Mouse (Mus musculus): ENCODE measurements around the gene Il10rb. TPM values are rescaled to one million over a fixed set of nuclear protein-coding genes. Genes with fewer than 3 reads are reported as not detected.

The Il10rb gene
- polyA plus RNA-seq, 1 experiment from 2014 or later, result 19.4 TPM

DNA sequence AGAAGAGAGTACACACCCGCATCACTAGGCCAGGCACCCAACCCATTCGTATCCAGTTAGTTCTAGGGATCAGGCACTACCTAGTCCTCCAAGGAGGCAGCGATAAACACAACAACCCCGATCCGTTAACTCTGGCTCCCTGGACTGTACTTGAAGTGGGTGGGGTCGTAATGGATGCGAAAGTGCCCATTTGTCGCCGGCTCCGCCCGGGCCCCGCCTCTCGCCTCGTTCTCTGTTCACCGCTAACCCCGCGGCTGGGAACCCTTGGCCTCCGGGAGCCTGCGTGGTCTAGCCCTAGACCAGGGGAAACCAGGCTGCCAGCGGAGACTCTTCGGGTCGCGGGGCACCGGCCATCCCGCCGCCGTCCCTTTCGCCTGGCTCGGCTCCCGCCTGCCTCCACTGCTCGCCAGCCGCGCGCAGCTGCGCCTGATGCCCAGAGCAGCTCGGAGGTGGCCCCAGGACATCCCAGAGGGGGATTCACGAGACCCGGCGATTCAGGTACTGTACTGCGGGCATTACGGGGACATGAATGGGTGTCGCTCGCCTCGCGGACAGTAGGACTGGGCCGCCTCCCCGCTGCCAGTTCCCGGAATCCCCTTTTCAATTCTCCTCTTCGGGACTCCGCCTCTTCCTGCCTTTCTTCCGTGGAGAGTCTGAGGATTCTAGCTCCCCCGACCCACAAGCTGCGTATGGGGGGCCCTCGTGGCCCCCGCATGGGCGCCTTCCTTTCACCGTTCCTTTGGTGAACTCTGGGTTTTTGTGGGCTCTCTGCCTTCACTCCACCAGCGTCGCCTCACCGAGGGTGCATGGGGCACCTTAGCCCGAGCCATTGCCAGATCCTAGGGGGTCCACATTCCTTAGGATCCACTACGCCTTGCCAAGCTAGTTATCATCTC is 33.1 kb upstream of the Il10rb start, which contains the start of gene Ifnar2:
Gene Ifnar2, plus strand, starts transcription at position 207 of the 896 bp plus-strand sequence.
- no peaks in the 10 kb centered on the region for H3K9me3 ChIP-seq
- H3K9ac ChIP-seq, result peak within 1 kb of the TSS; percentile 95
- H3K4me3 ChIP-seq, result peak within 1 kb of the TSS; percentile 89
- H3K4me1 ChIP-seq, result peaks cover 20% of the 10 kb centered on the region
- peak within 1 kb of the TSS; percentile 96 for H3K27ac ChIP-seq
- peaks cover 14% of the 10 kb centered on the region for H3K36me3 ChIP-seq
- ATAC-seq (ENCODE audit: insufficient number of reproducible peaks, insufficient read depth, low FRiP score, low TSS enrichment, low read depth), result peak; percentile 83
- WGBS, result under 1% methylated on average over 62 of the region's 62 CpGs
- no peaks in the 10 kb centered on the region for H3K27me3 ChIP-seq
- H3K4me2 ChIP-seq, result peak within 1 kb of the TSS; percentile 71

DNA sequence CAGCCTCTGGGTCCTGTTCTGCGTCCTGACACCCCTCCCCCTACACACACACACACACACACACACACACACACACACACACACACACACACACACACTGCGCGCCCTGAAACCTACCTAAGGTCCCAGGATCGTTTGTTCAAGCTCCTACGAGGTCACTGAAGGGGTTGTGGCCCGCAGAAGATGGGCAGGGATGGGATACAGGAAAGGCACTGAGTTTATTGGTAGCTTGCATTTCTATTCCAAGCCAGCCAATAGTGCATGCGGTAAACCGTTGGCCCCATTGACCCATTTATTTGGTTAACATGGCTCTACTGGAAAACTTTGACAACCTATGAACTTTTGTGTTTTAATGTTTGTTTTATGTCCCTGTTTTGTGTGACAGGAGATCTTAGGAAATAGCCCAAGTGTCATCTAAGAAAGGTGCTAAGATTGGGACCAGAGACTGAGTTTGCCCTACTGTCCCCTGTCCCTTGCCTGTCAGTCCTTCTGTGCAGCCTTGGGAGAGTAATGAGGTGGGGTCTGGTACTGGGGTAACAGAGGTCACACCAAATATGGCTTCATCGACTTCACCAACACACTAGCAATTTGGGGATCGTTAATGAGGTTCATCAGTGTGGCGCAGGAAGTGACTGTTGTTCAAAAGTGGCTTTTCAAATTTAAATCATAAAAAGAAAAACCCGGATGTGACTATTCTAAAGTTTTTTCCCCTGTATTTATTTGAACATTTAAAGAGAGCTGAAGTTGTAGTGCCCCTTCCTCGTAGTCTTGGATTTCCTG is 32.3 kb upstream of the Il10rb start:
- Histone ChIP-seq H3K36me3 (peaks cover 14% of the 10 kb centered on the region), H3K27ac (peak overlapping the region; percentile 96), H3K4me2 (peak overlapping the region; percentile 71), H3K9me3 (no peaks in the 10 kb centered on the region), H3K4me1 (peaks cover 28% of the 10 kb centered on the region), H3K4me3 (peak overlapping the region; percentile 89), H3K27me3 (no peaks in the 10 kb centered on the region), H3K9ac (peak overlapping the region; percentile 95)
- 36% methylated on average over 13 of the region's 13 CpGs for WGBS
- no peak for ATAC-seq (ENCODE audit: insufficient number of reproducible peaks, insufficient read depth, low FRiP score, low TSS enrichment, low read depth)

GRCm38 (mm10) chr16:91374253-91374634 is 31.7 kb upstream of the Il10rb start:
- H3K4me3 ChIP-seq, result peak overlapping the region; percentile 89
- peaks cover 14% of the 10 kb centered on the region for H3K36me3 ChIP-seq
- no peak for ATAC-seq (ENCODE audit: insufficient number of reproducible peaks, insufficient read depth, low FRiP score, low TSS enrichment, low read depth)
- WGBS, result 82% methylated on average over 3 of the region's 3 CpGs
- H3K4me2 ChIP-seq, result peak overlapping the region; percentile 71
- peaks cover 34% of the 10 kb centered on the region for H3K4me1 ChIP-seq
- H3K27ac ChIP-seq, result no peak overlapping the region
- H3K9ac ChIP-seq, result no peak overlapping the region
- H3K9me3 ChIP-seq, result no peaks in the 10 kb centered on the region
- H3K27me3 ChIP-seq, result no peaks in the 10 kb centered on the region

DNA sequence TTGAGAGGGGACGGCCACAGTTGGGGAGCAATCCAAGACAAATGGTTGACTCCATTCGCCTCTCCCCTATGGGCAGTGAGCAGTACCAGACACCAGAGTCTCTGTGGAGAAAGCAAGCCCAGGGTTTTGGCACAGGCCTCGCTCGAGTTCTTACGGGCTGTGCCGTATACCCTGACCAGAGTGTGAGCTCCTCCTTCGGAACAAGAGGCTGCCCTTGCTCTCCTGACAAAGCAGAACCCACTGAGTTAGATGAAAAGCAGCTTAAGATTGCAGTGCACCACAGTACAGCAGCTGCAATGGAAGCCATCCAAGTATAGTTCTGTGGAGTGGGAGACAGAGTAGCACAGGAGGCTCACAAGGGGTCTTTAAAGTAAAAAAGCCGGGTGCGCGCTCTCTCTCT is 29.3 kb upstream of the Il10rb start:
- Histone ChIP-seq H3K4me3 (no peak overlapping the region), H3K9me3 (no peaks in the 10 kb centered on the region), H3K4me1 (peaks cover 36% of the 10 kb centered on the region), H3K27ac (no peak overlapping the region), H3K9ac (no peak overlapping the region), H3K4me2 (no peak overlapping the region), H3K36me3 (peaks cover 19% of the 10 kb centered on the region), H3K27me3 (no peaks in the 10 kb centered on the region)
- ATAC-seq (ENCODE audit: insufficient number of reproducible peaks, insufficient read depth, low FRiP score, low TSS enrichment, low read depth), result no peak
- WGBS, result 91% methylated on average over 10 of the region's 10 CpGs

- Histone ChIP-seq H3K9me3 (no peaks in the 10 kb centered on the region), H3K36me3 (peaks cover 29% of the 10 kb centered on the region), H3K4me3 (no peak overlapping the region), H3K4me1 (peaks cover 32% of the 10 kb centered on the region), H3K27ac (peak overlapping the region; percentile 83), H3K27me3 (no peaks in the 10 kb centered on the region), H3K4me2 (peak overlapping the region; percentile 40), H3K9ac (no peak overlapping the region)
- ATAC-seq (ENCODE audit: insufficient number of reproducible peaks, insufficient read depth, low FRiP score, low TSS enrichment, low read depth), result no peak
- 23% methylated on average over 17 of the region's 17 CpGs for WGBS
Observed at GRCm38 (mm10) chr16:91378431-91378986, 27.5 kb upstream of the Il10rb start.

DNA sequence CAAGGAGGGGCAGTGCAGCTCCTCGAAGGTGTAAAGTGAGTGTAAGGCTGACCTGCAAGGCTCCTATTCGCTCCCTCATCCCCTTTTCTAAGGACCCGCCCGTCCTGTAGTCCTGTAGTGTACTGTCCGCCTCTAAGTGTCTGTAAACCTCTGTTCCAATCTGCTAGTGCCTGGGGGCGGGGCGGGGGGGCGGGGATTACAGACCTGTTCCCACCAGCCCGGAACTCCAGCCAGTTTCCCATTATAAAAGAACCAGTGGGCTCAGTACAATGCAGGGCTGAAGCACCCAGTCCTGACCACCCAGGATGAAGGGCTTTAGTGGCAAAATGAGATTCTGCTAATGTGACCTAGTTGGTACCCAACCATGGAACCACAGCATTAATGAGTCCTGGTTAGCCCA is 27.0 kb upstream of the Il10rb start:
- Histone ChIP-seq H3K9me3 (no peaks in the 10 kb centered on the region), H3K9ac (no peak overlapping the region)

DNA sequence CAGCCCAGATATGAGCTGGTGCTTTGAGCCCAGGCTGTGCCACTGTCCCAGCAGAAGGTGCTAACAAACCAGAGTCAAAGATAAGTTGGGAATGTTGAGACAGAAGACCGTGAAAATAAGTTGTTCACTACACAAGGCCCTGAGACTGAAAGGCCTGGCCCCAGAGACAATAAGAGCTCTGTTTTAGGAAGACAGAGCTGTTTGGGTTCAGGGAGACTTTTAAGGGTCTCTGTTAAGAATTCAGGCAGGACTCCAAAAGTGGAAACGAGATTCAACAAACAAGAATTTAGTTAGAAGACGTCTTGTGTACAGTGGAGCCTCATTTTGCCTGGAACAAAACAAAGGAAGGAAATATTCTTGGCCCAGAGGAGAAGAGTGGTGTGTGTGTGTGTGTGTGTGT is 26.6 kb upstream of the Il10rb start:
- no peak overlapping the region for H3K9ac ChIP-seq
- no peaks in the 10 kb centered on the region for H3K27me3 ChIP-seq
- peak overlapping the region; percentile 83 for H3K27ac ChIP-seq
- 27% methylated on average over 3 of the region's 3 CpGs for WGBS
- no peak for ATAC-seq (ENCODE audit: insufficient number of reproducible peaks, insufficient read depth, low FRiP score, low TSS enrichment, low read depth)
- peaks cover 24% of the 10 kb centered on the region for H3K4me1 ChIP-seq
- H3K9me3 ChIP-seq, result no peaks in the 10 kb centered on the region
- peaks cover 37% of the 10 kb centered on the region for H3K36me3 ChIP-seq
- H3K4me3 ChIP-seq, result no peak overlapping the region
- H3K4me2 ChIP-seq, result peak overlapping the region; percentile 40

More for the DNA sequence above, 27.0 kb upstream of the Il10rb start:
- ATAC-seq (ENCODE audit: insufficient number of reproducible peaks, insufficient read depth, low FRiP score, low TSS enrichment, low read depth), result no peak
- no peak overlapping the region for H3K4me3 ChIP-seq
- peaks cover 33% of the 10 kb centered on the region for H3K36me3 ChIP-seq
- peak overlapping the region; percentile 83 for H3K27ac ChIP-seq
- H3K27me3 ChIP-seq, result no peaks in the 10 kb centered on the region
- peak overlapping the region; percentile 40 for H3K4me2 ChIP-seq
- H3K4me1 ChIP-seq, result peaks cover 28% of the 10 kb centered on the region
- WGBS, result 24% methylated on average over 9 of the region's 9 CpGs

- Histone ChIP-seq H3K27me3 (no peaks in the 10 kb centered on the region), H3K4me3 (no peak overlapping the region), H3K27ac (peak overlapping the region; percentile 83), H3K4me2 (no peak overlapping the region), H3K4me1 (peaks cover 20% of the 10 kb centered on the region), H3K9ac (no peak overlapping the region), H3K9me3 (no peaks in the 10 kb centered on the region), H3K36me3 (peaks cover 40% of the 10 kb centered on the region)
- ATAC-seq (ENCODE audit: insufficient number of reproducible peaks, insufficient read depth, low FRiP score, low TSS enrichment, low read depth), result no peak
- WGBS, result 77% methylated on average over 5 of the region's 5 CpGs
Observed at GRCm38 (mm10) chr16:91380151-91380550, 25.8 kb upstream of the Il10rb start.

GRCm38 (mm10) chr16:91381606-91382005 is 24.4 kb upstream of the Il10rb start:
- Histone ChIP-seq H3K9me3 (no peaks in the 10 kb centered on the region), H3K9ac (no peak overlapping the region), H3K4me3 (no peak overlapping the region), H3K36me3 (peaks cover 44% of the 10 kb centered on the region), H3K4me1 (peaks cover 19% of the 10 kb centered on the region), H3K4me2 (no peak overlapping the region), H3K27me3 (no peaks in the 10 kb centered on the region), H3K27ac (no peak overlapping the region)
- 80% methylated on average over 4 of the region's 4 CpGs for WGBS
- ATAC-seq (ENCODE audit: insufficient number of reproducible peaks, insufficient read depth, low FRiP score, low TSS enrichment, low read depth), result no peak

DNA sequence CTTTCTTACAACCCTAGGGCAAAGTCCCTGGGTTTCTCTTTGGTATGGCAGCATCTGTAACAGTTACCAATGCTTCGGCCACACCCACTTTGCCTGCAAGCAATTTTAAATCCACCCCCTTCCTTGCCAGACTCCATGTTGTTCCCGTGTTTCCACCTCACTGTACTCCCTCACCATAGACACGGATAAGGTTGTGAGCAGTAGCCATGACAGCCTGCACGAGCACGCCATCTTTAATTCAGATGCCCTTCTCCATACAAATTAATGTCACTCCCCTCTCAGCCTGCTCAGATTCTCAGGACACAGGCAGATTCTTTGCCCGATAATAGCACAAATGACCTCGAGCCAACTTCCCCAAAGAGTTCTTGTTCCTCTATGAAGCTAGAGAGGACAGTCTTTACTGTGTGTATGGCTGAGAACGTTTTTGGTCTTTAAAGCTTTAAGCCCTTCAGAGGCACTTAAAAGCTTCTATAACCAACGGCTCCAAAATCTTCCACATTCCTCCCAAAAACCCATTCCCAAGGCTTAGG is 23.6 kb upstream of the Il10rb start:
- Histone ChIP-seq H3K9ac (no peak overlapping the region), H3K4me3 (no peak overlapping the region), H3K36me3 (peaks cover 45% of the 10 kb centered on the region), H3K4me1 (peaks cover 16% of the 10 kb centered on the region), H3K27me3 (no peaks in the 10 kb centered on the region), H3K9me3 (no peaks in the 10 kb centered on the region), H3K27ac (no peak overlapping the region), H3K4me2 (no peak overlapping the region)
- WGBS, result 79% methylated on average over 9 of the region's 9 CpGs
- ATAC-seq (ENCODE audit: insufficient number of reproducible peaks, insufficient read depth, low FRiP score, low TSS enrichment, low read depth), result no peak

DNA sequence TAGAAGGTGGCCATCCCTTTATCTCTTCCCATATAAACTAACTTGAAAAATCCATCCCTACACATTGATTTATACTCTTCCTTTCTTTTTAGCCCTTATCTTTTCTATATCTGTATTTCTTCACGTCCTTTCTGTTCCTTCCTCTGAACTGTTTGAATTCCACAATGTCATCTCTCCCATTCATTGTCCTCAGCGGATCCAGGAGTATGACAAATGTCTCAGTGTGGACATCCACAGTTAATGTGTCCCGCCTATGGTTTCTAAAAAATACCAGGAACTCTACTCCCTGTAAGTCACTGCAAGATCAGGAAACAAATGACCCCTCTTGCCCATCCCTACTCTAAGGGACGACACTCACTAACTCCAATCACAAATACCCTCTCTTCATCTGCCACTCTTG is 21.7 kb upstream of the Il10rb start:
- Histone ChIP-seq H3K9me3 (no peaks in the 10 kb centered on the region), H3K9ac (no peak overlapping the region), H3K27ac (no peak overlapping the region), H3K36me3 (peaks cover 60% of the 10 kb centered on the region), H3K27me3 (no peaks in the 10 kb centered on the region), H3K4me2 (no peak overlapping the region), H3K4me1 (peaks cover 2% of the 10 kb centered on the region), H3K4me3 (no peak overlapping the region)
- 85% methylated on average over 4 of the region's 4 CpGs for WGBS
- no peak for ATAC-seq (ENCODE audit: insufficient number of reproducible peaks, insufficient read depth, low FRiP score, low TSS enrichment, low read depth)

Data from embryonic facial prominence, embryonic 13.5 days (tissue).